Mouse (Mus musculus): ENCODE measurements around the gene Fxyd5. TPM values are rescaled to one million over a fixed set of nuclear protein-coding genes. Genes with fewer than 3 reads are reported as not detected.

Fxyd5 gene
- total and polyA plus RNA-seq, 3 experiments = 30.5 to 55.2 (median 31.1) TPM

GRCm38 (mm10) chr7:31077885-31078445, 35.7 kb upstream of the Fxyd5 start:
- H3K4me1 ChIP-seq (ENCODE audit: control insufficient read depth, insufficient read depth, low read length) = peaks cover 2% of the 10 kb centered on the region
- no peaks in the 10 kb centered on the region for H3K36me3 ChIP-seq (ENCODE audit: control insufficient read depth, insufficient read depth, low read length)
- H3K9ac ChIP-seq (ENCODE audit: low read depth, low read length) = no peak overlapping the region
- WGBS = 38% methylated on average over 5 of the region's 5 CpGs
- DNase-seq = no peak
- no peaks in the 10 kb centered on the region for H3K79me2 ChIP-seq (replicated peaks; ENCODE audit: control insufficient read depth, insufficient read depth, low read length)
- no peak overlapping the region for H3K4me3 ChIP-seq
- H3K27ac ChIP-seq = no peak overlapping the region
- intact Hi-C loops (cut with DNase I) = loop anchor here (2.0 kb wide), 1 partner anchor 19 kb away; no protein-coding TSS in a partner anchor
- no peaks in the 10 kb centered on the region for H3K27me3 ChIP-seq (ENCODE audit: control insufficient read depth, insufficient read depth, low read length)
- no peak for TF ChIP-seq EP300 (IDR thresholded peaks at IDR 0.05; ENCODE audit: insufficient read depth, low read depth, low read length)
- TF ChIP-seq POLR2A (IDR thresholded peaks at IDR 0.05; ENCODE audit: insufficient read depth, low read depth, low read length) = no peak
- peak; percentile 83 for TF ChIP-seq CTCF (IDR thresholded peaks at IDR 0.05)

- Histone ChIP-seq H3K4me1 (ENCODE audit: control insufficient read depth, insufficient read depth, low read length) (no peaks in the 10 kb centered on the region), H3K36me3 (ENCODE audit: control insufficient read depth, insufficient read depth, low read length) (no peaks in the 10 kb centered on the region), H3K27ac (no peak overlapping the region), H3K27me3 (ENCODE audit: control insufficient read depth, insufficient read depth, low read length) (no peaks in the 10 kb centered on the region), H3K79me2 (replicated peaks; ENCODE audit: control insufficient read depth, insufficient read depth, low read length) (no peaks in the 10 kb centered on the region), H3K9ac (ENCODE audit: low read depth, low read length) (no peak overlapping the region), H3K4me3 (no peak overlapping the region)
- WGBS = 68% methylated on average over 6 of the region's 6 CpGs
- intact Hi-C loops (cut with DNase I) = no loop called here
- TF ChIP-seq POLR2A (IDR thresholded peaks at IDR 0.05; ENCODE audit: insufficient read depth, low read depth, low read length) (no peak), EP300 (IDR thresholded peaks at IDR 0.05; ENCODE audit: insufficient read depth, low read depth, low read length) (no peak), CTCF (IDR thresholded peaks at IDR 0.05) (no peak)
- DNase-seq = no peak
These were observed 35.2 kb upstream of the Fxyd5 start for GRCm38 (mm10) chr7:31077470-31077869.

- TF ChIP-seq EP300 (IDR thresholded peaks at IDR 0.05; ENCODE audit: insufficient read depth, low read depth, low read length) (no peak), CTCF (IDR thresholded peaks at IDR 0.05) (no peak)
- H3K27ac ChIP-seq = no peak within 1 kb of the TSS
- no peaks in the 10 kb centered on the region for H3K4me1 ChIP-seq (ENCODE audit: control insufficient read depth, insufficient read depth, low read length)
- H3K9ac ChIP-seq (ENCODE audit: low read depth, low read length) = no peak within 1 kb of the TSS
- intact Hi-C loops (cut with DNase I) = no loop called here
- no peaks in the 10 kb centered on the region for H3K27me3 ChIP-seq (ENCODE audit: control insufficient read depth, insufficient read depth, low read length)
- H3K4me3 ChIP-seq = no peak within 1 kb of the TSS
- H3K36me3 ChIP-seq (ENCODE audit: control insufficient read depth, insufficient read depth, low read length) = no peaks in the 10 kb centered on the region
- DNase-seq = no peak
- no peaks in the 10 kb centered on the region for H3K79me2 ChIP-seq (replicated peaks; ENCODE audit: control insufficient read depth, insufficient read depth, low read length)
- 63% methylated on average over 5 of the region's 5 CpGs for WGBS
These were observed 34.2 kb upstream of the Fxyd5 start, which contains the start of gene Fxyd3 for GRCm38 (mm10) chr7:31076492-31076891. Gene Fxyd3 (minus strand): TSS chr7:31076704.

GRCm38 (mm10) chr7:31074713-31075069, 32.4 kb upstream of the Fxyd5 start:
- Histone ChIP-seq H3K79me2 (replicated peaks; ENCODE audit: control insufficient read depth, insufficient read depth, low read length) (no peaks in the 10 kb centered on the region), H3K27ac (no peak overlapping the region), H3K4me3 (no peak overlapping the region), H3K4me1 (ENCODE audit: control insufficient read depth, insufficient read depth, low read length) (no peaks in the 10 kb centered on the region), H3K9ac (ENCODE audit: low read depth, low read length) (no peak overlapping the region), H3K36me3 (ENCODE audit: control insufficient read depth, insufficient read depth, low read length) (no peaks in the 10 kb centered on the region), H3K27me3 (ENCODE audit: control insufficient read depth, insufficient read depth, low read length) (no peaks in the 10 kb centered on the region)
- no peak for DNase-seq
- 57% methylated on average over 5 of the region's 5 CpGs for WGBS
- intact Hi-C loops (cut with DNase I) = no loop called here
- TF ChIP-seq CTCF (IDR thresholded peaks at IDR 0.05) (no peak), POLR2A (IDR thresholded peaks at IDR 0.05; ENCODE audit: insufficient read depth, low read depth, low read length) (no peak), EP300 (IDR thresholded peaks at IDR 0.05; ENCODE audit: insufficient read depth, low read depth, low read length) (no peak)

GRCm38 (mm10) chr7:31074061-31074712, 31.9 kb upstream of the Fxyd5 start:
- H3K36me3 ChIP-seq (ENCODE audit: control insufficient read depth, insufficient read depth, low read length) = no peaks in the 10 kb centered on the region
- no peaks in the 10 kb centered on the region for H3K4me1 ChIP-seq (ENCODE audit: control insufficient read depth, insufficient read depth, low read length)
- no peaks in the 10 kb centered on the region for H3K79me2 ChIP-seq (replicated peaks; ENCODE audit: control insufficient read depth, insufficient read depth, low read length)
- TF ChIP-seq CTCF (IDR thresholded peaks at IDR 0.05) (no peak), EP300 (IDR thresholded peaks at IDR 0.05; ENCODE audit: insufficient read depth, low read depth, low read length) (no peak), POLR2A (IDR thresholded peaks at IDR 0.05; ENCODE audit: insufficient read depth, low read depth, low read length) (no peak)
- intact Hi-C loops (cut with DNase I) = no loop called here
- H3K4me3 ChIP-seq = no peak overlapping the region
- no peaks in the 10 kb centered on the region for H3K27me3 ChIP-seq (ENCODE audit: control insufficient read depth, insufficient read depth, low read length)
- H3K27ac ChIP-seq = no peak overlapping the region
- WGBS = 41% methylated on average over 7 of the region's 7 CpGs
- no peak overlapping the region for H3K9ac ChIP-seq (ENCODE audit: low read depth, low read length)
- DNase-seq = peak in 1 of 2 experiments; percentile 56

- H3K27me3 ChIP-seq (ENCODE audit: control insufficient read depth, insufficient read depth, low read length) = no peaks in the 10 kb centered on the region
- H3K79me2 ChIP-seq (replicated peaks; ENCODE audit: control insufficient read depth, insufficient read depth, low read length) = no peaks in the 10 kb centered on the region
- H3K36me3 ChIP-seq (ENCODE audit: control insufficient read depth, insufficient read depth, low read length) = no peaks in the 10 kb centered on the region
- no peaks in the 10 kb centered on the region for H3K4me1 ChIP-seq (ENCODE audit: control insufficient read depth, insufficient read depth, low read length)
- no peak overlapping the region for H3K9ac ChIP-seq (ENCODE audit: low read depth, low read length)
- intact Hi-C loops (cut with DNase I) = no loop called here
- no peak for DNase-seq
- TF ChIP-seq POLR2A (IDR thresholded peaks at IDR 0.05; ENCODE audit: insufficient read depth, low read depth, low read length) (no peak), CTCF (IDR thresholded peaks at IDR 0.05) (no peak), EP300 (IDR thresholded peaks at IDR 0.05; ENCODE audit: insufficient read depth, low read depth, low read length) (no peak)
- H3K27ac ChIP-seq = no peak overlapping the region
- no peak overlapping the region for H3K4me3 ChIP-seq
These were observed 31.3 kb upstream of the Fxyd5 start for GRCm38 (mm10) chr7:31073546-31073945.

Data from heart, adult 2 months (tissue).